Mouse (Mus musculus): ENCODE results near the gene Fcmr. TPM values are rescaled to one million over a fixed set of nuclear protein-coding genes. Genes with fewer than 3 reads are reported as not detected.

The Fcmr gene
- polyA plus RNA-seq, 1 experiment, result 0.52 TPM

GRCm38 (mm10) chr1:130879927-130880326 lies 14.5 kb downstream of the Fcmr start:
- TF ChIP-seq CTCF (IDR thresholded peaks at IDR 0.05; ENCODE audit: extremely low read depth, insufficient read depth, low read length), result no peak
- TF ChIP-seq POLR2A (IDR thresholded peaks at IDR 0.05; ENCODE audit: extremely low read depth, insufficient read depth, low read length), result no peak
- Histone ChIP-seq H3K4me1 (ENCODE audit: control insufficient read depth, insufficient read depth, low read length) (no peaks in the 10 kb centered on the region), H3K4me3 (ENCODE audit: insufficient read depth, low read length) (no peak overlapping the region), H3K27ac (ENCODE audit: insufficient read depth, low read length) (no peak overlapping the region)

GRCm38 (mm10) chr1:130883146-130883545 lies 17.7 kb downstream of the Fcmr start:
- Histone ChIP-seq H3K4me1 (ENCODE audit: control insufficient read depth, insufficient read depth, low read length) (no peaks in the 10 kb centered on the region), H3K27ac (ENCODE audit: insufficient read depth, low read length) (no peak overlapping the region), H3K4me3 (ENCODE audit: insufficient read depth, low read length) (no peak overlapping the region)
- TF ChIP-seq POLR2A (IDR thresholded peaks at IDR 0.05; ENCODE audit: extremely low read depth, insufficient read depth, low read length), result no peak
- TF ChIP-seq CTCF (IDR thresholded peaks at IDR 0.05; ENCODE audit: extremely low read depth, insufficient read depth, low read length), result no peak

- TF ChIP-seq POLR2A (IDR thresholded peaks at IDR 0.05; ENCODE audit: extremely low read depth, insufficient read depth, low read length) (no peak), CTCF (IDR thresholded peaks at IDR 0.05; ENCODE audit: extremely low read depth, insufficient read depth, low read length) (no peak)
- no peak within 1 kb of the TSS for H3K4me3 ChIP-seq (ENCODE audit: insufficient read depth, low read length)
- no peaks in the 10 kb centered on the region for H3K4me1 ChIP-seq (ENCODE audit: control insufficient read depth, insufficient read depth, low read length)
- H3K27ac ChIP-seq (ENCODE audit: insufficient read depth, low read length), result no peak within 1 kb of the TSS
Measured at GRCm38 (mm10) chr1:130887354-130887753, 21.9 kb downstream of the Fcmr start, which contains the start of gene Il24. Gene Il24, minus strand, starts transcription at chr1:130887454.

- H3K27ac ChIP-seq (ENCODE audit: insufficient read depth, low read length), result no peak overlapping the region
- H3K4me1 ChIP-seq (ENCODE audit: control insufficient read depth, insufficient read depth, low read length), result no peaks in the 10 kb centered on the region
- TF ChIP-seq POLR2A (IDR thresholded peaks at IDR 0.05; ENCODE audit: extremely low read depth, insufficient read depth, low read length), result no peak
- no peak for TF ChIP-seq CTCF (IDR thresholded peaks at IDR 0.05; ENCODE audit: extremely low read depth, insufficient read depth, low read length)
- no peak overlapping the region for H3K4me3 ChIP-seq (ENCODE audit: insufficient read depth, low read length)
Measured at GRCm38 (mm10) chr1:130892446-130892845, 27.0 kb downstream of the Fcmr start.

- Histone ChIP-seq H3K4me3 (ENCODE audit: insufficient read depth, low read length) (no peak overlapping the region), H3K27ac (ENCODE audit: insufficient read depth, low read length) (no peak overlapping the region), H3K4me1 (ENCODE audit: control insufficient read depth, insufficient read depth, low read length) (no peaks in the 10 kb centered on the region)
- no peak for TF ChIP-seq CTCF (IDR thresholded peaks at IDR 0.05; ENCODE audit: extremely low read depth, insufficient read depth, low read length)
- TF ChIP-seq POLR2A (IDR thresholded peaks at IDR 0.05; ENCODE audit: extremely low read depth, insufficient read depth, low read length), result no peak
Measured at GRCm38 (mm10) chr1:130893329-130894040, 28.0 kb downstream of the Fcmr start.

- Histone ChIP-seq H3K4me1 (ENCODE audit: control insufficient read depth, insufficient read depth, low read length) (no peaks in the 10 kb centered on the region), H3K4me3 (ENCODE audit: insufficient read depth, low read length) (no peak overlapping the region), H3K27ac (ENCODE audit: insufficient read depth, low read length) (no peak overlapping the region)
- TF ChIP-seq CTCF (IDR thresholded peaks at IDR 0.05; ENCODE audit: extremely low read depth, insufficient read depth, low read length) (no peak), POLR2A (IDR thresholded peaks at IDR 0.05; ENCODE audit: extremely low read depth, insufficient read depth, low read length) (no peak)
Measured at GRCm38 (mm10) chr1:130894468-130894867, 29.0 kb downstream of the Fcmr start.

- H3K4me1 ChIP-seq (ENCODE audit: control insufficient read depth, insufficient read depth, low read length), result no peaks in the 10 kb centered on the region
- no peak overlapping the region for H3K4me3 ChIP-seq (ENCODE audit: insufficient read depth, low read length)
- H3K27ac ChIP-seq (ENCODE audit: insufficient read depth, low read length), result no peak overlapping the region
- TF ChIP-seq POLR2A (IDR thresholded peaks at IDR 0.05; ENCODE audit: extremely low read depth, insufficient read depth, low read length) (no peak), CTCF (IDR thresholded peaks at IDR 0.05; ENCODE audit: extremely low read depth, insufficient read depth, low read length) (no peak)
Measured at GRCm38 (mm10) chr1:130902505-130902904, 37.0 kb downstream of the Fcmr start.

GRCm38 (mm10) chr1:130911401-130912010 lies 46.0 kb downstream of the Fcmr start, which contains the start of gene Il20:
Gene Il20, minus strand, starts transcription at chr1:130911451.
- H3K4me1 ChIP-seq (ENCODE audit: control insufficient read depth, insufficient read depth, low read length), result no peaks in the 10 kb centered on the region
- TF ChIP-seq CTCF (IDR thresholded peaks at IDR 0.05; ENCODE audit: extremely low read depth, insufficient read depth, low read length) (no peak), POLR2A (IDR thresholded peaks at IDR 0.05; ENCODE audit: extremely low read depth, insufficient read depth, low read length) (no peak)
- H3K27ac ChIP-seq (ENCODE audit: insufficient read depth, low read length), result no peak within 1 kb of the TSS

GRCm38 (mm10) chr1:130918323-130918980 lies 53.0 kb downstream of the Fcmr start:
- Histone ChIP-seq H3K4me1 (ENCODE audit: control insufficient read depth, insufficient read depth, low read length) (no peaks in the 10 kb centered on the region), H3K4me3 (ENCODE audit: insufficient read depth, low read length) (no peak overlapping the region), H3K27ac (ENCODE audit: insufficient read depth, low read length) (no peak overlapping the region)
- TF ChIP-seq POLR2A (IDR thresholded peaks at IDR 0.05; ENCODE audit: extremely low read depth, insufficient read depth, low read length) (no peak), CTCF (IDR thresholded peaks at IDR 0.05; ENCODE audit: extremely low read depth, insufficient read depth, low read length) (no peak)

More at GRCm38 (mm10) chr1:130911401-130912010, 46.0 kb downstream of the Fcmr start, which contains the start of gene Il20:
- no peak within 1 kb of the TSS for H3K4me3 ChIP-seq (ENCODE audit: insufficient read depth, low read length)
